Mouse (Mus musculus) megakaryocyte, embryonic 14.5 days (primary cell): ENCODE results near the gene Zfp82. TPM values are rescaled to one million over a fixed set of nuclear protein-coding genes. Genes with fewer than 3 reads are reported as not detected.

Experiments used
- H3K27me3 ChIP-seq: replicated peaks from 2 replicates; pipeline ENCODE3; 2012; ENCODE audit warnings: inconsistent platforms
- H3K36me3 ChIP-seq: replicated peaks from 2 replicates; pipeline ENCODE3; 2012; ENCODE audit warnings: low read length, inconsistent platforms, mixed read lengths
- H3K4me1 ChIP-seq: 2 replicates; pipeline ENCODE4 v1.6.1; 2012; ENCODE audit warnings: inconsistent platforms
- H3K4me3 ChIP-seq: replicated peaks from 2 replicates; pipeline ENCODE3; 2012; ENCODE audit warnings: moderate library complexity, mild to moderate bottlenecking, inconsistent platforms
- H3K9me3 ChIP-seq: 2 replicates; pipeline ENCODE4 v1.6.1; 2012; ENCODE audit warnings: inconsistent platforms
- FLI1 ChIP-seq: IDR thresholded peaks from 2 replicates; pipeline ENCODE4 v1.6.1; 2012; ENCODE audit warnings: low read length, inconsistent platforms, mixed read lengths
- GATA1 ChIP-seq: IDR thresholded peaks from 3 replicates; pipeline ENCODE4 v1.6.1; 2012; ENCODE audit warnings: mixed read lengths, low read length, inconsistent platforms, borderline replicate concordance
- polyA plus RNA-seq: library from polyadenylated mRNA; stranded (reverse); fragments of >175 nt; gene quantifications from 2 replicates; pipeline ENCODE4 v1.2.3, GENCODE M21; 2012; ENCODE audit warnings: low replicate concordance; ENCODE audit not compliant: insufficient read depth

Zfp82 gene
- polyA plus RNA-seq, 1 experiment, result 0.21 TPM

DNA sequence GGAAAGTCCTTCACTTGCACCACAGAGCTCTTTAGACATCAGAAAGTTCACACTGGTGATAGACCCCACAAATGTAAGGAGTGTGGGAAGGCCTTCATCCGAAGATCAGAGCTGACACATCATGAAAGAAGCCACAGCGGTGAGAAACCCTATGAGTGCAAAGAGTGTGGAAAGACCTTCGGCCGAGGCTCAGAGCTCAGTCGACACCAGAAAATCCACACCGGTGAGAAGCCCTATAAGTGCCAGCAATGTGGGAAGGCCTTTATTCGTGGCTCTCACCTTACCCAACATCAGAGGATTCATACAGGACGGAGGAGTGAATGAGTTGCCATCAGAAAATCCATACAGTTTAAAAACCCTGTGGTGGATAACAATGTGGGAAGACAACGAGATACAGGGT lies 49.4 kb downstream of the Zfp82 start:
- Histone ChIP-seq H3K27me3 (no peaks in the 10 kb centered on the region), H3K9me3 (no peaks in the 10 kb centered on the region), H3K36me3 (peaks cover 83% of the 10 kb centered on the region), H3K4me3 (no peak overlapping the region), H3K4me1 (peaks cover 3% of the 10 kb centered on the region; the same call in 1 of the 2 replicates)
- TF ChIP-seq FLI1 (no peak), GATA1 (no peak)

DNA sequence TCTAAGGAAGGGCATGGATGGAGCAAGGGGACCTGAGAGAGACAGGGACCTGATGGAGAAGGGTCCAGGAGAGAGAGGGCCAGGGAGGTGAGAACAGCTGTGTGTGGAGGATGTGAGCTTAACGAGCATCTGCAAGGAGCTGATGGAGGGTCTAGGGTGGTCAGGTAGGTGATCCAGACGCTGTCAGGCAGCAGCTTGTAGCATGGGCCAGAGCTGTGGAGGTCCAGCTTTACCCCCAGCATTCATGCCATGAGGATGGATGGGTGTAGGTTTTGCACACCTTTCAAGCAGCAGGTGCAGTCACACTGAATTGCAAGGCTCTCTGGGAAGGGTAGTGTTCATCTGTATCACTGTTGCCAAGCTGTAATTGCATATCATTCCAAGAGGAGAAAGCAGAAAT lies 53.2 kb downstream of the Zfp82 start:
- Histone ChIP-seq H3K4me1 (no peaks in the 10 kb centered on the region), H3K36me3 (peaks cover 89% of the 10 kb centered on the region), H3K9me3 (no peaks in the 10 kb centered on the region), H3K4me3 (no peak overlapping the region), H3K27me3 (no peaks in the 10 kb centered on the region)
- TF ChIP-seq GATA1, result no peak
- TF ChIP-seq FLI1, result no peak

DNA sequence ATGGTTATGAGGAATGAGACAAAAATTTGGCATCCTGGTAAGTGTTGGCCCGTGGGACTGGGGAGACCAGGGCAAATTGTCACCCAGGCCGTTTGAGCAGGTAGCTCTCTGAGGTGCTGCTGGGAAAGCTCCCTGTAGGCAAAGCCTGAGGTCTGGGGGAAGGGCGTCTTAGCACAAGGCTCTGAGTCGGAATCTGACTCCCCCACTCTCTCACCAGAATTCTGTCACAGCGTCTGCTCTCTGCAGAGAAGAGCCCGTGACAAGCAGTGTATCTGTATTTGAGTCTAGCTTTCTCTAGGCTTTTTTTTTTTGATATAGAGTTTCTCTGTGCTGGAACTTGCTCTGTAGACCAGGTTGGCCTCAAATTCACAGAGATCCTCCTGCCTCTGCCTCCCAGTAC lies 55.5 kb downstream of the Zfp82 start:
- no peak for TF ChIP-seq GATA1
- no peak overlapping the region for H3K4me3 ChIP-seq

DNA sequence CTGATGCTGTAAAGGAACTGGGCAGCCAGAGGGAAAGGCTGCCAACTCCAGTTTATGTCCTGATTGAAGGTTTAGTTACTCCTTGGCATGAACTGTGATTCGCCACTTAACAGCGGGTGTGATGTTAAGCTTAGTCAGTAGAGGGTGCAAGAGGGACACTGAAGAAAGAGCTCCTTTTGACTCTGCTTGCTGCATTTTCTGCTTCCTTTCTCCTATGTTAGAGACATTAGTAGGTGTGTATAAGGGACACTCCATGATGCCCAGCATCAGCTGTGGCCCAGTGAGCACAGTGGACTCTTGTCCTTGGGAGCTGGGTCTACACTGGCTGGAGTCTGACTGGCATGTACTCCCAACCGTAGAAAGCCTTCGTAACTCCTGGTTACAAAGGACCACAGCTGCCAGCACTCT lies 59.7 kb downstream of the Zfp82 start:
- TF ChIP-seq FLI1, result no peak
- TF ChIP-seq GATA1, result no peak
- Histone ChIP-seq H3K9me3 (no peaks in the 10 kb centered on the region), H3K27me3 (no peaks in the 10 kb centered on the region), H3K4me3 (no peak overlapping the region), H3K4me1 (peaks cover 6% of the 10 kb centered on the region; the same call in 1 of the 2 replicates), H3K36me3 (peaks cover 84% of the 10 kb centered on the region)

More for the DNA sequence above, 55.5 kb downstream of the Zfp82 start:
- Histone ChIP-seq H3K27me3 (no peaks in the 10 kb centered on the region), H3K4me1 (peaks cover 4% of the 10 kb centered on the region; the same call in 1 of the 2 replicates), H3K36me3 (peaks cover 85% of the 10 kb centered on the region), H3K9me3 (no peaks in the 10 kb centered on the region)

DNA sequence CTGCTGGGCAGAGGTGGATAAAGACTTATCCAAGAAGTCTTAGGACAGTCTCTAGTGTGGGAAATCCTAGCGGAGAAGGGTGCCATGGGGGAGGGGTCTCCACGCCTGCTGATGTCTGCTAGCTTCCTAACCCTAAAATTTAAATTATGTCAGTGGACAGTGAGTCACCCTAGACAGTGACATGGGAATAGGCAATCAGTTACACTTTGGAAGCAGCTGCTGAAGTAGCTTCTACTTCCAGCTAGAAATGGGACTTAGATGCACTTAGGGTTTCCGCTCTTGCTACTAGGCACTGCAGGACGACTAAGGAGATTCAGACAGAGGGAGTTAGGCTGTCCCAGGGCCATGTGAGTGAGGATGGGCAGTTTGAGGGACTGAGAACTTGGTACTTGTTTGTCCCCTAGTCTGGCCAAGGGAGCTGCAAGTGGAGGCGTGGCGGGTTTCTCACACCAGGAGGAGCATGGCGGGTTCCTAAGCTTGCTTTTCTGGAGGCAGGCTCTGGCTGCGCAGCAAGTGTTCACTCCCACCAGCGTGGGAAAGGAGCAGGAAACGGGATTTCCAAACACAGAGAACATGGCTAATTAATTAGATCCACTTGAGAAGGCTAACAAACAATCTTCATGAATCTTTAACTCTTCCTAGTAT lies 62.0 kb downstream of the Zfp82 start:
- H3K4me3 ChIP-seq, result no peak overlapping the region
- H3K9me3 ChIP-seq, result no peaks in the 10 kb centered on the region
- peaks cover 7% of the 10 kb centered on the region; the same call in 1 of the 2 replicates for H3K4me1 ChIP-seq
- no peaks in the 10 kb centered on the region for H3K27me3 ChIP-seq
- no peak for TF ChIP-seq FLI1
- no peak for TF ChIP-seq GATA1
- peaks cover 85% of the 10 kb centered on the region for H3K36me3 ChIP-seq

DNA sequence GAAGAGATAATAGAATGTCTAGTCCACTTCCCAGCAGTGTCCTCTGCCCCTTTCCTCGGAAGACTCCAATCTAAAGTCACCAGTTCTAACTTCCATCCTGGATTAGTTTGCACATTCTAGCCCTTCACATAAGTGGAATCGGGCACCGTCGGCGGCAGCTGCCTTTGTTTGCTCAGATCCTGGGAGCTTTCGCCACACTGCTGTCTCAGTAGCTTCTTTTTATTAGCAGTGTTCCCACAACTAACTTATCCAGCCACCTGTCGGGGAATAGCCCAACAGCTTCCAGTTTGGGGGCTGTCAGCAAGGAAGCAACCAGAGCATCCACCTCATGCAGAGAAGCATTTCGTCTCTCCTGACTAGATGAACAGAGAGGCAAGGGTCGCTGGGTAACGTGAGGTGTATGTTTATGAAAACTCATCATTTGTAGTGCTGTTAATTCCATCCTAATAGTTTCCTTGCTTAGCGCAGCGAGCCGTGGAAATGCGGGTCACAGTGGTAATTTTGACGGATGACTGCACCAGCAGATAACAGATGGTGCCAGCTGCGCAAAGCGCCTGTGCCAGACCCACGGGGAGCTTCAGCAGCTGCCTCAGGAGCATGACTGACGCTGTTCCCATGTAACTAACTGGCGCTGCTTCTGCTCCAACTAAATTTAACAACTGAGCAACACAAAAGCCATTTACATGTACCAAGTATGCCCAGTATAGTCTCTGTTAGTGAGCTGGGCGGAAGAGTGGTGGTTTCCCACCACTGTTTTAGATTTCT lies 63.2 kb downstream of the Zfp82 start:
- H3K36me3 ChIP-seq, result peaks cover 76% of the 10 kb centered on the region
- no peaks in the 10 kb centered on the region for H3K27me3 ChIP-seq
- TF ChIP-seq FLI1 (no peak), GATA1 (no peak)
- no peaks in the 10 kb centered on the region for H3K9me3 ChIP-seq
- H3K4me1 ChIP-seq, result peaks cover 7% of the 10 kb centered on the region; the same call in 1 of the 2 replicates
- no peak overlapping the region for H3K4me3 ChIP-seq

DNA sequence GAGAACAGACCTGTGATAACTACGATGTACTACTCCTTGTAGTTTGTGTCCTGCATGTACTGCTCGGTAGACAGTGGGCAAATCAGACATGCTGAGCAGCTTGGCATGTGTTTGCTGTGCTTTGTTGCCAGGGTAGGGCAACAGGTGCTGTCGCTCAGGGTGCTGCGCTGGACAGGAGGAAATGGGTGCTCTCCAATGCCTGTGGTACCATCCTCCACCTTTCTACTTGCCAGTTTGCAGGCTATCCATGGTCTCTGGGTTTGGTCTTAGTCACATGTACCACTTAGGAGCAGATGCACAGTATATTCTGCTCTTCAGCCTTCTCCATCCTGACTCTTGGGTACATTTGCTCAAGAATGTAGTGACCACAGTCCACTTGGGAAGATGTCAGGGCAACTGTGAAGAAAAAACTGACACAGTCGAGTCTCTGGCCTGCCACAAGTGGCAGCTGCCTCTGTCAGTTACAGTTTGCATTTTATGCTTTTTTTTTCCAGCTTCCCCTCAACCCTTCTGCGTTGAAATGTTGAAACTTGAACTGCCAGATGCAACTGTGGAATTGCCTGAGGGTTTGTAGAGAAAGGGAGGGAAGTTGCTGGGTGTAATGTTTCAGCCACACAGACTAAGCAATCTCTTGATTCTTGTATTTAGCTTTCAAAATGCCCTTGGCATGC lies 64.5 kb downstream of the Zfp82 start:
- Histone ChIP-seq H3K27me3 (no peaks in the 10 kb centered on the region), H3K9me3 (no peaks in the 10 kb centered on the region), H3K4me3 (peak overlapping the region; percentile 14), H3K4me1 (peaks cover 5% of the 10 kb centered on the region; the same call in 1 of the 2 replicates), H3K36me3 (peaks cover 63% of the 10 kb centered on the region)
- TF ChIP-seq FLI1 (no peak), GATA1 (no peak)

DNA sequence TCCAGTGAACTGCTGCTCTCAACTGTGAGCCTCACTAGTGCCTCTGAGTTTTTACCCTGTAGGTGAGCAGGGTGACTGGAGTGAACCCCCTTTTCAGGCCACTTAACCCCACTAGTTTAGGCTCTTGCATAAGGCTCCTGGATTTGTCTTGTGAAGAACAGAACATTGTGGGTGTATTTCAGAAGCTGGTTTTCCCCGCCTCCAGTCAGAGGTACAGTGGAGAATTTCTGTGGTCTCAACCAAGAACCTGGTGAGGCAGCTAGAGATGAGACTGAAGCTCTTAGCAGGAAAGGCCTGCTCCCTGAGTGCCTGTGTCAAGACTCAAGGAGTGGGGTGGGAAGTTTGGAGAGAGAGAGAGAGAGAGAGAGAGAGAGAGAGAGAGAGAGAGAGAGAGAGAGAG lies 65.1 kb downstream of the Zfp82 start:
- Histone ChIP-seq H3K36me3 (peaks cover 61% of the 10 kb centered on the region), H3K4me1 (peaks cover 3% of the 10 kb centered on the region; the same call in 1 of the 2 replicates), H3K4me3 (no peak overlapping the region), H3K27me3 (no peaks in the 10 kb centered on the region), H3K9me3 (no peaks in the 10 kb centered on the region)
- no peak for TF ChIP-seq GATA1
- no peak for TF ChIP-seq FLI1

Other genes with a start within 250 kb of the Zfp82 start
- gene Zfp940, start 219.2 kb downstream of the Zfp82 start, polyA plus RNA-seq, result 0.64 TPM in 1 of 2 replicates, not detected in the other
- not detected in 2 replicates for gene Zfp420, start 212.9 kb downstream of the Zfp82 start, polyA plus RNA-seq
- 0.04 TPM in 1 of 2 replicates, not detected in the other for gene Zfp27, start 166.3 kb downstream of the Zfp82 start, polyA plus RNA-seq
- gene Zfp383, start 164.7 kb downstream of the Zfp82 start, polyA plus RNA-seq, result not detected in 2 replicates
- gene Zfp74, start 118.8 kb downstream of the Zfp82 start, polyA plus RNA-seq, result 1.2 TPM in 1 of 2 replicates, not detected in the other
- 0.43 and 0.93 TPM in 2 replicates for gene Zfp568, start 88.9 kb downstream of the Zfp82 start, polyA plus RNA-seq
- gene Zfp14, start 21.5 kb downstream of the Zfp82 start, polyA plus RNA-seq, result not detected in 2 replicates
- not detected in 2 replicates for gene Gm26920, start 17.5 kb upstream of the Zfp82 start, polyA plus RNA-seq
- 0.37 TPM in 1 of 2 replicates, not detected in the other for gene Zfp566, start 17.6 kb upstream of the Zfp82 start, polyA plus RNA-seq
- gene Zfp260, start 21.9 kb upstream of the Zfp82 start, polyA plus RNA-seq, result 0.26 TPM in 1 of 2 replicates, not detected in the other
- gene Zfp382, start 49.0 kb upstream of the Zfp82 start, polyA plus RNA-seq, result not detected in 2 replicates
- gene Zfp146, start 96.8 kb upstream of the Zfp82 start, polyA plus RNA-seq, result 2.6 TPM in 1 of 2 replicates, not detected in the other
- 2.4 TPM in 1 of 2 replicates, not detected in the other for gene Cox7a1, start 111.2 kb upstream of the Zfp82 start, polyA plus RNA-seq
- gene Capns1, start 125.9 kb upstream of the Zfp82 start, polyA plus RNA-seq, result 122 and 208 TPM in 2 replicates
- 13.7 and 67.3 TPM in 2 replicates for gene Polr2i, start 159.0 kb upstream of the Zfp82 start, polyA plus RNA-seq
- 21.7 and 73.2 TPM in 2 replicates for gene Tbcb, start 159.4 kb upstream of the Zfp82 start, polyA plus RNA-seq
- gene Ovol3, start 162.8 kb upstream of the Zfp82 start, polyA plus RNA-seq, result not detected in 2 replicates
- gene Thap8, start 207.2 kb upstream of the Zfp82 start, polyA plus RNA-seq, result not detected in 2 replicates
- gene Wdr62, start 207.5 kb upstream of the Zfp82 start, polyA plus RNA-seq, result 35.7 and 93.0 TPM in 2 replicates
- gene Clip3, start 218.8 kb upstream of the Zfp82 start, polyA plus RNA-seq, result 0.34 TPM in 1 of 2 replicates, not detected in the other
- gene Alkbh6, start 235.8 kb upstream of the Zfp82 start, polyA plus RNA-seq, result 78.7 and 108 TPM in 2 replicates
- 2.6 TPM in 1 of 2 replicates, not detected in the other for gene Syne4, start 241.9 kb upstream of the Zfp82 start, polyA plus RNA-seq
- gene E130208F15Rik, start 248.8 kb upstream of the Zfp82 start, polyA plus RNA-seq, result 0.25 TPM in 1 of 2 replicates, not detected in the other